Mouse (Mus musculus): ENCODE results near the gene Mief1. TPM values are rescaled to one million over a fixed set of nuclear protein-coding genes. Genes with fewer than 3 reads are reported as not detected.

Mief1 gene
- polyA plus RNA-seq, 1 experiment: 38.4 TPM

GRCm38 (mm10) chr15:80253530-80253929, 19.7 kb downstream of the Mief1 start:
- Histone ChIP-seq H3K27me3 (ENCODE audit: control insufficient read depth, insufficient read depth, low read length, poor library complexity, severe bottlenecking) (no peaks in the 10 kb centered on the region), H3K4me1 (ENCODE audit: control insufficient read depth, insufficient read depth, low read length) (no peaks in the 10 kb centered on the region), H3K4me3 (ENCODE audit: low read depth, low read length) (no peak overlapping the region), H3K36me3 (ENCODE audit: control insufficient read depth, insufficient read depth, low read length, poor library complexity, severe bottlenecking) (peaks cover 45% of the 10 kb centered on the region), H3K9ac (ENCODE audit: low read depth, poor library complexity, severe bottlenecking) (no peak overlapping the region), H3K9me3 (replicated peaks; ENCODE audit: control insufficient read depth, insufficient read depth, low read length, poor library complexity, severe bottlenecking) (no peaks in the 10 kb centered on the region), H3K27ac (ENCODE audit: insufficient read depth, low read length) (no peak overlapping the region)
- TF ChIP-seq CTCF (IDR thresholded peaks at IDR 0.05; ENCODE audit: low read depth, low read length) (no peak), EP300 (IDR thresholded peaks at IDR 0.05; ENCODE audit: insufficient read depth, low read depth, low read length) (no peak), POLR2A (IDR thresholded peaks at IDR 0.05; ENCODE audit: insufficient read depth, low read length) (no peak)

- TF ChIP-seq CTCF (IDR thresholded peaks at IDR 0.05; ENCODE audit: low read depth, low read length) (no peak), EP300 (IDR thresholded peaks at IDR 0.05; ENCODE audit: insufficient read depth, low read depth, low read length) (no peak), POLR2A (IDR thresholded peaks at IDR 0.05; ENCODE audit: insufficient read depth, low read length) (no peak)
- H3K9ac ChIP-seq (ENCODE audit: low read depth, poor library complexity, severe bottlenecking): peak overlapping the region; percentile 60
- H3K4me3 ChIP-seq (ENCODE audit: low read depth, low read length): peak overlapping the region; percentile 93
- no peaks in the 10 kb centered on the region for H3K9me3 ChIP-seq (replicated peaks; ENCODE audit: control insufficient read depth, insufficient read depth, low read length, poor library complexity, severe bottlenecking)
- peaks cover 39% of the 10 kb centered on the region for H3K36me3 ChIP-seq (ENCODE audit: control insufficient read depth, insufficient read depth, low read length, poor library complexity, severe bottlenecking)
- peak overlapping the region; percentile 68 for H3K27ac ChIP-seq (ENCODE audit: insufficient read depth, low read length)
- H3K27me3 ChIP-seq (ENCODE audit: control insufficient read depth, insufficient read depth, low read length, poor library complexity, severe bottlenecking): no peaks in the 10 kb centered on the region
- H3K4me1 ChIP-seq (ENCODE audit: control insufficient read depth, insufficient read depth, low read length): no peaks in the 10 kb centered on the region
Measured at GRCm38 (mm10) chr15:80254207-80254606, 20.4 kb downstream of the Mief1 start.

DNA sequence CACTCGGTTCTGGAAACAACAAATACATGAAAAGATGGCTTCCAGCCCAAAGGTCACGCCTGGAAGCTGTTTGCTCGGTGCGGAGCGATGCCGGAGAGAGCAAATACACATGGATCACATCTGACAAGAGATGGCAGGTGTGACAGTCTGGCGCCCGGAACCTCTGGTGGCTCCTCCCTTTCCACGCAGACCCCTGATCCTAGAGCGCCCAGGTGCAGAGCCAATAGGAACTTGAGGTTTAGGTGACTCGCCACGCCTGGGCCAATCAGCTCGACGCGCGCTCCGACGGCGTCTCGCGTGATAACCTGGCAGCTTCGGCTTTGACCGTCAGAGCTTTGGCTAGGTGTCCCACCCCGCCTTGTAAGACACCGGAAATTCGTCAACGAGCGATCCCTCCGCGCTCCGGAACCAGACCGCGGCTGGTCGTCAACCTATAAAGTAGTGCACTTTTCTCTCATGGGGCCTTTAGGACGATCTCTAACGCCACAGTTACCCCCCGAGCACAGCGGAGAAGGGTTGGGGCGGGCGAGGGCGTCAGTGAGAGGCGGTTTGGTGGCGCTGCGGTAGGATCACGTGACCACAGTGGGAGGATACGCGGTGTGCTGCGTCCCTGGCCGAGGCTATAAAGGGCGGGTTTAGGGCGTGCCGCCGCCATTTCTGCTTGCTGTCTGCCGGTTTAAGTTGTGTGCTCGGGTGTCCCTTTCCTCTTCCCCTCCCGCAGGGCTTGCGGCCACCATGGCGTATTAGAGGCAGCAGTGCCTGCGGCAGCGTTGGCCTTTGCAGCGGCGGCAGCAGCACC, 21.2 kb downstream of the Mief1 start, which contains the start of gene Atf4:
Atf4 (plus strand) TSS at position 338 of the 799 bp plus-strand sequence.
- Histone ChIP-seq H3K27ac (ENCODE audit: insufficient read depth, low read length) (peak within 1 kb of the TSS; percentile 91), H3K36me3 (ENCODE audit: control insufficient read depth, insufficient read depth, low read length, poor library complexity, severe bottlenecking) (peaks cover 32% of the 10 kb centered on the region), H3K4me1 (ENCODE audit: control insufficient read depth, insufficient read depth, low read length) (no peaks in the 10 kb centered on the region), H3K4me3 (ENCODE audit: low read depth, low read length) (peak within 1 kb of the TSS; percentile 94), H3K27me3 (ENCODE audit: control insufficient read depth, insufficient read depth, low read length, poor library complexity, severe bottlenecking) (no peaks in the 10 kb centered on the region), H3K9me3 (replicated peaks; ENCODE audit: control insufficient read depth, insufficient read depth, low read length, poor library complexity, severe bottlenecking) (no peaks in the 10 kb centered on the region), H3K9ac (ENCODE audit: low read depth, poor library complexity, severe bottlenecking) (peak within 1 kb of the TSS; percentile 93)
- TF ChIP-seq POLR2A (IDR thresholded peaks at IDR 0.05; ENCODE audit: insufficient read depth, low read length): peak; percentile 100
- peak; percentile 68 for TF ChIP-seq EP300 (IDR thresholded peaks at IDR 0.05; ENCODE audit: insufficient read depth, low read depth, low read length)
- TF ChIP-seq CTCF (IDR thresholded peaks at IDR 0.05; ENCODE audit: low read depth, low read length): no peak

GRCm38 (mm10) chr15:80255646-80256121, 21.9 kb downstream of the Mief1 start:
- H3K4me1 ChIP-seq (ENCODE audit: control insufficient read depth, insufficient read depth, low read length): no peaks in the 10 kb centered on the region

GRCm38 (mm10) chr15:80256242-80256641, 22.4 kb downstream of the Mief1 start:
- peaks cover 27% of the 10 kb centered on the region for H3K36me3 ChIP-seq (ENCODE audit: control insufficient read depth, insufficient read depth, low read length, poor library complexity, severe bottlenecking)

More at GRCm38 (mm10) chr15:80255646-80256121, 21.9 kb downstream of the Mief1 start:
- peak overlapping the region; percentile 93 for H3K9ac ChIP-seq (ENCODE audit: low read depth, poor library complexity, severe bottlenecking)
- TF ChIP-seq EP300 (IDR thresholded peaks at IDR 0.05; ENCODE audit: insufficient read depth, low read depth, low read length): no peak
- no peak for TF ChIP-seq POLR2A (IDR thresholded peaks at IDR 0.05; ENCODE audit: insufficient read depth, low read length)
- TF ChIP-seq CTCF (IDR thresholded peaks at IDR 0.05; ENCODE audit: low read depth, low read length): no peak
- peak overlapping the region; percentile 91 for H3K27ac ChIP-seq (ENCODE audit: insufficient read depth, low read length)
- peak overlapping the region; percentile 94 for H3K4me3 ChIP-seq (ENCODE audit: low read depth, low read length)
- H3K9me3 ChIP-seq (replicated peaks; ENCODE audit: control insufficient read depth, insufficient read depth, low read length, poor library complexity, severe bottlenecking): no peaks in the 10 kb centered on the region
- H3K27me3 ChIP-seq (ENCODE audit: control insufficient read depth, insufficient read depth, low read length, poor library complexity, severe bottlenecking): no peaks in the 10 kb centered on the region
- H3K36me3 ChIP-seq (ENCODE audit: control insufficient read depth, insufficient read depth, low read length, poor library complexity, severe bottlenecking): peaks cover 32% of the 10 kb centered on the region

More at GRCm38 (mm10) chr15:80256242-80256641, 22.4 kb downstream of the Mief1 start:
- Histone ChIP-seq H3K27me3 (ENCODE audit: control insufficient read depth, insufficient read depth, low read length, poor library complexity, severe bottlenecking) (no peaks in the 10 kb centered on the region), H3K9me3 (replicated peaks; ENCODE audit: control insufficient read depth, insufficient read depth, low read length, poor library complexity, severe bottlenecking) (no peaks in the 10 kb centered on the region), H3K4me1 (ENCODE audit: control insufficient read depth, insufficient read depth, low read length) (no peaks in the 10 kb centered on the region), H3K9ac (ENCODE audit: low read depth, poor library complexity, severe bottlenecking) (peak overlapping the region; percentile 93), H3K27ac (ENCODE audit: insufficient read depth, low read length) (peak overlapping the region; percentile 91), H3K4me3 (ENCODE audit: low read depth, low read length) (peak overlapping the region; percentile 94)
- no peak for TF ChIP-seq CTCF (IDR thresholded peaks at IDR 0.05; ENCODE audit: low read depth, low read length)
- TF ChIP-seq POLR2A (IDR thresholded peaks at IDR 0.05; ENCODE audit: insufficient read depth, low read length): no peak
- no peak for TF ChIP-seq EP300 (IDR thresholded peaks at IDR 0.05; ENCODE audit: insufficient read depth, low read depth, low read length)

All from ES-Bruce4 (cell line).